Mouse (Mus musculus): ENCODE results near the gene Chchd6.

Chchd6 gene

GRCm38 (mm10) chr6:89452976-89453674 lies 142.3 kb downstream of the Chchd6 start:
- DNase-seq (ENCODE audit: low spot score), result no peak

DNA sequence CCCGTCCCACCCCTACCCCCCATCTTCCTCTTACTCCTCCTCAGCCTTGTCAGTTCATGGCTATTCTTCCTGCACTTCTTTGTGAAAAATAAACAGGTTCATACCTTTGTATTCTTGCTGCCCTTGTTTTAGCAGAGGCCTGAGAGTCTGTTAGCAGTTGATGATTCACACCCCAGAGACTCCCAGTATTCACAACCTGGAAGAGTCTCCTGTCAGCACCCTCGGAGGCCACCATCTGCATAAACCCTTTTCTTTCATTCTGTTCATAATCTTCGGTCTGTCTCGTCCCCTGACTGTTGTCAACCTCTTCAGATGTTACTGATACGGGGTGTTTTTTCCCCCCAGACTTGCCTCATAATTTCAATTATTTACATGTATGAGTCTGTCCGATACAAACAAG lies 143.1 kb downstream of the Chchd6 start:
- no peak for DNase-seq (ENCODE audit: low spot score)

DNA sequence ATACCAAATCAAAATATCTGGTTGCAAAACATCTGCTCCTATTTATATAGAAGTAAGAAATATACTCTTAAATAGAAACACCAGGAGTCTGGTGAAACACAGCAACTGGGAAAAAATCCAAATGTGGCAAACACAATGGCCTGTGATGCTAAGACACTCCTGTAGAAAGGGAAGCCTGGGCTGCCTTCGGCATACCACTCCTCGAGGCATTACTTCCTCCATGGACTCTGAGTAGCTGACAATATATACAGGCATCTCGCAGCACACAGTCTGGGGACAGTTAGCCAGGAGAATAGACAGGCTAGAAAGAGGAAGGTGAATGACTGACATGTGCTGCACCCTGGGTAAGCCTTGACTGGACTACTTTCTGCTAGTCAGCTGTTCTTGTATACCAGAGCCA lies 146.7 kb downstream of the Chchd6 start:
- DNase-seq (ENCODE audit: low spot score), result no peak

DNA sequence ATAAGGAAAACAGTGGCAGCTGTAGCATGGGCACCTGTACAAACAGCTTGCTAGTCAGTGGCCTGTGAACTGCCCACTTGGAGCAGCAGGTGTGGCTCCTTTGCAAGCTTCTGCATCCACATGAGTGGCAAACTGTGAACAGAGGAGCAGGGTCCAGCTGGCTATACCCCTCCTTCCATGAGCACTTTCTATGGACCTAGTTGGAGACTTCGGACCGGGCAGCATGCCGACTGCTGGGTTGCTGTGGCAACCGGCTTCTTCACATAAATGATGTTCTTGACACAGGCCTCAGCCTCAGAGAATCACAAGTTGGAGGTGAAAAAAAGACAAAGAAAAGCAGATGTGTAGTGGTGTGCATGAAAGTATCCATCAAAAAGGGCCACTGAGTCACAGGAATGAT lies 154.8 kb downstream of the Chchd6 start:
- DNase-seq (ENCODE audit: low spot score), result no peak

GRCm38 (mm10) chr6:89431920-89432482 lies 163.5 kb downstream of the Chchd6 start:
- no peak for DNase-seq (ENCODE audit: low spot score)

GRCm38 (mm10) chr6:89430749-89431148 lies 164.7 kb downstream of the Chchd6 start:
- no peak for DNase-seq (ENCODE audit: low spot score)

GRCm38 (mm10) chr6:89428661-89429375 lies 166.6 kb downstream of the Chchd6 start:
- no peak for DNase-seq (ENCODE audit: low spot score)

DNA sequence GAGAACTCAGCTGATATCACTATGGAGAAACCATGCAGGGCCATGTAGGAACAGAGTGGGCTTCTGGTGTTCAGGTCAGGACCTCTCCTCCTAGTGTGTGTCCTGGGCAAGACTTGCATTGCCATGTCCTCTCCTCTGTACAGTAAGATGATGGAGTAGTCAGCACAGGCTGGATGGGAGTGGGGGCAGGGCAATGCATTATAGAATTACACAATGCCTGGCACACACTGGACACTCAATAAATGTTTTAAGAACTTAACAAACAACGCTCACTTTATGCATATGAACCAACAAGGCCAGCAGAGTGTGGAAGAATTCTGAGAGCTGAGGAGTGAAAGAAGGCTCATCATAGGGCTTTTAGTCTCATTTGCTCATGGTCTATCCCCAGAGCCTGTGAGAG lies 171.0 kb downstream of the Chchd6 start:
- DNase-seq (ENCODE audit: low spot score), result peak; percentile 33

DNA sequence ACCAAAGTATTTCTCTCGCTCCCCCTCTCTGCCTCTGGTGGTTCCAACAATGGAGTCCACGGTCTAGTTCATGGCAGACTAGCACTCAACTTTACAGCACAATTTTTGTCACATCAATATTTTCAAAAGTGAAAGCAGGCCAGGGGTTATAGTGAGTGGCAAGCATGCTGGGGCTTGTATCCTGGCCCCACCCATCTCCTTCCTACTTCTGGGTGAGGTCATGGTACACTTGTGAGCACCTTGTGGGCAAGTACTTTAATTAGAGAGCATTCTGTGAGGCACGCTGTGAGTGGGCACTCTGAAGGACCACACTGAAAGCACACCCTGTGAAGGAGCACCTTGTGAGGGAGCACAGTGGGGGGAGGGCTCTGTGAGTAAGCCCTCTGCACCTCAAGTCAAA lies 172.8 kb downstream of the Chchd6 start:
- peak; percentile 85 for DNase-seq (ENCODE audit: low spot score)

DNA sequence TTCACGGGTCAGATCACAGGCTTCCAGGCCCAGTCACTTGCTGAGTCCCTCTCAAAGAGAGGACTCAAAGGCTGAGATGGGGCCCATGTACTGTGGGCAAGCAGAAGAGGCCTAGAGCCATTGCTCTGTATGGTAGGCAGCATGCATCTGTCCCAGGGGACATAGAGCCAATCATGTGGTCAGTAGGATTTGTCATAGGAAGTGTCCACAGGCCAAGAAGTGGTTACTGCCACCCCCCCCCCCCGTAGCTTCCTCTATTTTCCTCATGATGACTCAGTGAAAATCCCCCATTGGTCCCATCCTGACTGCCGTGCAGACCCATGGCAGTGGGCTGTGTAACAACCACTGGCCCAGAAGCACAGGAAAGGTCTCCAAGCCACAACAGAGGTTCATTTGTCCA lies 173.5 kb downstream of the Chchd6 start:
- no peak for DNase-seq (ENCODE audit: low spot score)

GRCm38 (mm10) chr6:89421503-89421902 lies 173.9 kb downstream of the Chchd6 start:
- DNase-seq (ENCODE audit: low spot score), result peak; percentile 54

DNA sequence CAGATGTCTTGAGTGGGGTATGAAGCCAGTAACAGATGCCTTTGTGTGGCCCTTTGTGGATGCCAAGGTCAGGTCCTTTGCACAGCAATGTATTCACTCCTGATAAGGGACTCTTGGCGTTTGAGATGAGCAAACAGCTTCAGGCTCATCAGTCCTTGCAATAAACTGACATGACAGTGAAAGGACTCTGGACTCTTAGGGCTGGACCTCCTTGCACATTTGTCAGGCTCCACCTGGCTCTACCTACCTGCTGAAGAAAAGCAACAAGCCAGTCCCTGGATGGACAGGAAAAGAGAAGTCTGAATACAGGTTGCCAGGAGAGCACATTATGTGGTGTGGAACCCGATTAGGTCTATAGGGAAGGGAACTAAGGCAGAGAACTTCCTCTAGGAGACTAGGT lies 174.7 kb downstream of the Chchd6 start:
- no peak for DNase-seq (ENCODE audit: low spot score)

GRCm38 (mm10) chr6:89420110-89420509 lies 175.3 kb downstream of the Chchd6 start:
- no peak for DNase-seq (ENCODE audit: low spot score)

DNA sequence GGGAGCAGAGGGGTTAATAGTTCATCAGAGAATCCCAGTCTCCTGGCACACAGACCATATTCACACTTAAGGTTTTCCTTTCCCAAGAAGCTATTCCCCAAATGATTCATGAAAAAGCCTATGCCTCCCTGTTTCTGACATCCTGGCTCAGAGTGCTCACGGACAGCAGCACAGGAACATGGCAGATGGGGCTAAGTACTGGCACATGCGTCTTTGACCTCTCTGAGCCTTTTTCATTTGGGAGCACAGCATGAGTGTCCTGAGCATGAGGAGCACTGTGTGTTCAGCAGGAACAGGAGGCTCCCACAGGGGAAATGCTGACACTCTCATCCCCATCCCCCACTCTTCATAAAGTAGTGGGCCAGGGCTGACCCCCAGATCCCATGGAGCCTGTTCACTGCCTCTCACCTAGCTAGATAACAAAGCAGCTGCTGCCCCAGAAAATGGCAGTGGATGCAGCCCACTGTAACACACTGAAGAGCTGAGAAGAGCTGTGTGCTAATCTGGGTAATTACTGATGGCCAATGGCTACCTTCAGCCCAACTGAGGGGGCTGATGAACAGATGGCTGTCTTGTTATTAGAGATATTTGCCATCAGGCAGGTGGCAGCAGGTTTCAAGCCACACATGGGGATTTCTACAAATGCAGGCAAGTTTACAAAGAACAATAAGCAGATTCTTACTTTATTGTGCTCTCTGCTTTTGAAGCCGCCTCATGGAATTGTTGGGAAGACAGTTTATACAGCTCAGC lies 176.2 kb downstream of the Chchd6 start:
- DNase-seq (ENCODE audit: low spot score), result no peak

GRCm38 (mm10) chr6:89416030-89416595 lies 179.3 kb downstream of the Chchd6 start:
- no peak for DNase-seq (ENCODE audit: low spot score)

DNA sequence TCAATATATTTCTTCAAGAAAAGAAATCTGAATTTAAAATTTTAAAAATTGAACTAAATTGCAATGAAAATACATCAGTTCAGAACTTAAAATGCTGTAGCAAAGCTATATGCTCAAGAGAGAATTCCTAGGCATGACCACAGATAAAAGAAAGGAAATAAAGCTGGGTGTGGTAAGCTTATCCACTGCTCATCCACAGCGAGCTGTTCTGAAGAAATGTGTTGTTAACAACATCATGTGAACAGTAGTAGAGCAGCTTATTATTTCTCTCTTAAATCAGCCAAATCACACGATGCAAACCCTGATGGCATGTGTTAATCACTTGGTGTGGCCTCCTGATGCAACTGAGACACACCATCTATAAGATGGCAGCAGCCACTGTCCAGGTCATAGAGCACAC lies 180.4 kb downstream of the Chchd6 start:
- DNase-seq (ENCODE audit: low spot score), result no peak

- peak; percentile 85 for DNase-seq (ENCODE audit: low spot score)
These were observed 181.3 kb downstream of the Chchd6 start for GRCm38 (mm10) chr6:89414126-89414525.

GRCm38 (mm10) chr6:89413481-89413884 lies 182.0 kb downstream of the Chchd6 start:
- peak; percentile 48 for DNase-seq (ENCODE audit: low spot score)

DNA sequence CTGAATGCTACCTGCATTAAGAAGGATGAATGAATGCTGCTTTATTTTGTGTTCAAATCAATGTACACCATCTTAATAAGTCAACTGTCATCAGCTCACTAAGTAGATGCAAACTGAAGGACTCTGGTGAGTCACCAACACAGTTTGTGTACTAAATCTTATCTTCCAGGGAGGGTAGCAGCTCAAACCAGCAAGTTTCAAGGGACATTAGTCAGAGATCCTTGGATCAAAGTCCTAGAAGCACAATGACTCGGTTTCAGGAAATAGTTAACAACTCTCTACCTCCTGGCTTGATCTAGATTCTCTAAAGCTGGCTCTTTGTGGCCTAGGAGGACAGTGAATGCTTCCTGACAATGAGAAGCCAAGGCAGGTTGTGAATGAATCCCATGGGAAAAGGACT lies 182.9 kb downstream of the Chchd6 start:
- DNase-seq (ENCODE audit: low spot score), result no peak

- DNase-seq (ENCODE audit: low spot score), result no peak
These were observed 186.4 kb downstream of the Chchd6 start for GRCm38 (mm10) chr6:89409041-89409440.

GRCm38 (mm10) chr6:89408259-89408658 lies 187.2 kb downstream of the Chchd6 start:
- DNase-seq (ENCODE audit: low spot score), result no peak

- no peak for DNase-seq (ENCODE audit: low spot score)
These were observed 188.1 kb downstream of the Chchd6 start for GRCm38 (mm10) chr6:89407247-89407889.
